Mouse (Mus musculus) brain, embryonic 14.5 days (tissue): ENCODE data around the gene Tab2. TPM values are rescaled to one million over a fixed set of nuclear protein-coding genes. Genes with fewer than 3 reads are reported as not detected.

ENCODE experiments used
- DNase-seq: peaks from one replicate; pipeline ENCODE4 v3.0.0-alpha.2; 2011; ENCODE audit warnings: low read depth
- CTCF ChIP-seq: fragments of 200-500 bp; IDR thresholded peaks from 2 replicates; pipeline ENCODE4 v1.5.1; 2012; ENCODE audit warnings: inconsistent platforms, mild to moderate bottlenecking, moderate library complexity, borderline replicate concordance; ENCODE audit not compliant: insufficient read depth, insufficient read length; ENCODE audit errors: extremely low read depth
- POLR2A ChIP-seq: fragments of 200-500 bp; IDR thresholded peaks from 2 replicates; pipeline ENCODE4 v1.6.1; 2012; ENCODE audit warnings: mild to moderate bottlenecking, inconsistent platforms, borderline replicate concordance; ENCODE audit not compliant: poor library complexity, insufficient read depth, insufficient read length, severe bottlenecking; ENCODE audit errors: extremely low read depth
- polyA plus RNA-seq: library from polyadenylated mRNA; depleted of rRNA; stranded (reverse); fragments of >200 nt; gene quantifications from 2 replicates; pipeline ENCODE4 v1.2.3, GENCODE M21; 2012

Gene Tab2
- polyA plus RNA-seq, 1 experiment: 61.3 TPM

GRCm38 (mm10) chr10:7874194-7874593 lies 81.8 kb downstream of the Tab2 start:
- TF ChIP-seq CTCF (no peak), POLR2A (no peak)
- no peak for DNase-seq

- TF ChIP-seq POLR2A (no peak), CTCF (no peak)
- no peak for DNase-seq
These were observed 84.5 kb downstream of the Tab2 start for GRCm38 (mm10) chr10:7871381-7872020.

- TF ChIP-seq POLR2A (no peak), CTCF (peak; percentile 59; the same call in 1 of the 2 replicates)
- DNase-seq: peak; percentile 57
These were observed 85.3 kb downstream of the Tab2 start for GRCm38 (mm10) chr10:7870571-7871315.

GRCm38 (mm10) chr10:7869746-7870145 lies 86.3 kb downstream of the Tab2 start:
- no peak for DNase-seq
- TF ChIP-seq CTCF: no peak
- TF ChIP-seq POLR2A: no peak

GRCm38 (mm10) chr10:7867666-7868030 lies 88.4 kb downstream of the Tab2 start:
- DNase-seq: no peak
- TF ChIP-seq CTCF: no peak
- no peak for TF ChIP-seq POLR2A

GRCm38 (mm10) chr10:7866762-7867665 lies 89.0 kb downstream of the Tab2 start:
- TF ChIP-seq POLR2A: no peak
- no peak for TF ChIP-seq CTCF
- DNase-seq: peak; percentile 29

- no peak for TF ChIP-seq POLR2A
- no peak for TF ChIP-seq CTCF
- no peak for DNase-seq
These were observed 91.2 kb downstream of the Tab2 start for GRCm38 (mm10) chr10:7864806-7865205.

- TF ChIP-seq POLR2A (no peak), CTCF (no peak)
- no peak for DNase-seq
These were observed 91.8 kb downstream of the Tab2 start for GRCm38 (mm10) chr10:7864184-7864583.

- no peak for TF ChIP-seq POLR2A
- no peak for TF ChIP-seq CTCF
- DNase-seq: no peak
These were observed 92.6 kb downstream of the Tab2 start for GRCm38 (mm10) chr10:7863411-7863810.

GRCm38 (mm10) chr10:7861937-7862657 lies 93.9 kb downstream of the Tab2 start:
- TF ChIP-seq CTCF (no peak), POLR2A (no peak)

More at GRCm38 (mm10) chr10:7861937-7862657, 93.9 kb downstream of the Tab2 start:
- DNase-seq: no peak
